Mouse (Mus musculus): Measurements from ENCODE around the gene Iars2. TPM values are rescaled to one million over a fixed set of nuclear protein-coding genes. Genes with fewer than 3 reads are reported as not detected.

Iars2 gene
- total RNA-seq, 1 experiment = 47.9 TPM

- in situ Hi-C loops (cut with MboI; ENCODE audit: low sequenced_read_pairs in 2 of 2, unreplicated experiment in 2 of 2) = no loop called here
These were observed 49.9 kb downstream of the Iars2 start for GRCm38 (mm10) chr1:185279288-185279687.

GRCm38 (mm10) chr1:185277022-185277421, 52.2 kb downstream of the Iars2 start:
- in situ Hi-C loops (cut with MboI; ENCODE audit: low sequenced_read_pairs in 2 of 2, unreplicated experiment in 2 of 2) = no loop called here
- Histone ChIP-seq H3K9me3 (ENCODE audit: control insufficient read depth, insufficient read depth, low read depth, low read length) (no peaks in the 10 kb centered on the region), H3K9ac (ENCODE audit: insufficient read depth, low read depth, low read length, poor library complexity, severe bottlenecking) (no peak overlapping the region), H3K4me1 (ENCODE audit: control insufficient read depth in 2 of 2, insufficient read depth in 2 of 2, low read length in 2 of 2, poor library complexity in 1 of 2) (no peaks in the 10 kb centered on the region), H3K36me3 (ENCODE audit: control insufficient read depth, insufficient read depth, low read length, poor library complexity, severe bottlenecking) (peaks cover 27% of the 10 kb centered on the region), H3K27ac (ENCODE audit: insufficient read depth, low read depth, low read length, poor library complexity, severe bottlenecking) (no peak overlapping the region), H3K4me3 (ENCODE audit: insufficient read depth in 1 of 2, low read depth in 1 of 2, low read length in 2 of 2, poor library complexity in 1 of 2, severe bottlenecking in 1 of 2) (no peak overlapping the region)
- DNase-seq (ENCODE audit: low read depth, low spot score) = no peak
- TF ChIP-seq CHD2 (IDR thresholded peaks at IDR 0.05; ENCODE audit: low read depth, low read length) = no peak

More at GRCm38 (mm10) chr1:185279288-185279687, 49.9 kb downstream of the Iars2 start:
- TF ChIP-seq MAFK (IDR thresholded peaks at IDR 0.05; ENCODE audit: insufficient read depth, low read depth, low read length) (no peak), HCFC1 (IDR thresholded peaks at IDR 0.05; ENCODE audit: borderline replicate concordance, insufficient read depth, low read length) (no peak), ZNF384 (IDR thresholded peaks at IDR 0.05; ENCODE audit: low read depth, low read length) (no peak), CHD2 (IDR thresholded peaks at IDR 0.05; ENCODE audit: low read depth, low read length) (no peak)
- Histone ChIP-seq H3K4me1 (ENCODE audit: control insufficient read depth in 2 of 2, insufficient read depth in 2 of 2, low read length in 2 of 2, poor library complexity in 1 of 2) (no peaks in the 10 kb centered on the region), H3K36me3 (ENCODE audit: control insufficient read depth, insufficient read depth, low read length, poor library complexity, severe bottlenecking) (peaks cover 41% of the 10 kb centered on the region), H3K27ac (ENCODE audit: insufficient read depth, low read depth, low read length, poor library complexity, severe bottlenecking) (no peak overlapping the region), H3K9me3 (ENCODE audit: control insufficient read depth, insufficient read depth, low read depth, low read length) (no peaks in the 10 kb centered on the region), H3K4me3 (ENCODE audit: insufficient read depth in 1 of 2, low read depth in 1 of 2, low read length in 2 of 2, poor library complexity in 1 of 2, severe bottlenecking in 1 of 2) (no peak overlapping the region), H3K9ac (ENCODE audit: insufficient read depth, low read depth, low read length, poor library complexity, severe bottlenecking) (no peak overlapping the region)
- DNase-seq (ENCODE audit: low read depth, low spot score) = no peak

GRCm38 (mm10) chr1:185275976-185276375, 53.2 kb downstream of the Iars2 start:
- peaks cover 27% of the 10 kb centered on the region for H3K36me3 ChIP-seq (ENCODE audit: control insufficient read depth, insufficient read depth, low read length, poor library complexity, severe bottlenecking)
- no peak overlapping the region for H3K4me3 ChIP-seq (ENCODE audit: insufficient read depth in 1 of 2, low read depth in 1 of 2, low read length in 2 of 2, poor library complexity in 1 of 2, severe bottlenecking in 1 of 2)
- H3K4me1 ChIP-seq (ENCODE audit: control insufficient read depth in 2 of 2, insufficient read depth in 2 of 2, low read length in 2 of 2, poor library complexity in 1 of 2) = no peaks in the 10 kb centered on the region
- no peaks in the 10 kb centered on the region for H3K9me3 ChIP-seq (ENCODE audit: control insufficient read depth, insufficient read depth, low read depth, low read length)
- in situ Hi-C loops (cut with MboI; ENCODE audit: low sequenced_read_pairs in 2 of 2, unreplicated experiment in 2 of 2) = no loop called here
- TF ChIP-seq ZNF384 (IDR thresholded peaks at IDR 0.05; ENCODE audit: low read depth, low read length) = no peak
- TF ChIP-seq MAFK (IDR thresholded peaks at IDR 0.05; ENCODE audit: insufficient read depth, low read depth, low read length) = no peak
- TF ChIP-seq ZC3H11A (IDR thresholded peaks at IDR 0.05; ENCODE audit: borderline replicate concordance, low read depth, low read length) = no peak
- TF ChIP-seq HCFC1 (IDR thresholded peaks at IDR 0.05; ENCODE audit: borderline replicate concordance, insufficient read depth, low read length) = no peak
- H3K9ac ChIP-seq (ENCODE audit: insufficient read depth, low read depth, low read length, poor library complexity, severe bottlenecking) = no peak overlapping the region
- no peak overlapping the region for H3K27ac ChIP-seq (ENCODE audit: insufficient read depth, low read depth, low read length, poor library complexity, severe bottlenecking)
- no peak for DNase-seq (ENCODE audit: low read depth, low spot score)

GRCm38 (mm10) chr1:185274819-185275545, 54.2 kb downstream of the Iars2 start:
- H3K36me3 ChIP-seq (ENCODE audit: control insufficient read depth, insufficient read depth, low read length, poor library complexity, severe bottlenecking) = peaks cover 23% of the 10 kb centered on the region

GRCm38 (mm10) chr1:185271373-185271772, 57.8 kb downstream of the Iars2 start:
- Histone ChIP-seq H3K9me3 (ENCODE audit: control insufficient read depth, insufficient read depth, low read depth, low read length) (no peaks in the 10 kb centered on the region), H3K4me1 (ENCODE audit: control insufficient read depth in 2 of 2, insufficient read depth in 2 of 2, low read length in 2 of 2, poor library complexity in 1 of 2) (no peaks in the 10 kb centered on the region), H3K4me3 (ENCODE audit: insufficient read depth in 1 of 2, low read depth in 1 of 2, low read length in 2 of 2, poor library complexity in 1 of 2, severe bottlenecking in 1 of 2) (no peak overlapping the region), H3K9ac (ENCODE audit: insufficient read depth, low read depth, low read length, poor library complexity, severe bottlenecking) (no peak overlapping the region), H3K27ac (ENCODE audit: insufficient read depth, low read depth, low read length, poor library complexity, severe bottlenecking) (no peak overlapping the region), H3K36me3 (ENCODE audit: control insufficient read depth, insufficient read depth, low read length, poor library complexity, severe bottlenecking) (peaks cover 16% of the 10 kb centered on the region)
- DNase-seq (ENCODE audit: low read depth, low spot score) = no peak
- TF ChIP-seq HCFC1 (IDR thresholded peaks at IDR 0.05; ENCODE audit: borderline replicate concordance, insufficient read depth, low read length) = no peak
- no peak for TF ChIP-seq CHD2 (IDR thresholded peaks at IDR 0.05; ENCODE audit: low read depth, low read length)
- TF ChIP-seq ZNF384 (IDR thresholded peaks at IDR 0.05; ENCODE audit: low read depth, low read length) = no peak
- no peak for TF ChIP-seq ZC3H11A (IDR thresholded peaks at IDR 0.05; ENCODE audit: borderline replicate concordance, low read depth, low read length)
- no peak for TF ChIP-seq MAFK (IDR thresholded peaks at IDR 0.05; ENCODE audit: insufficient read depth, low read depth, low read length)
- in situ Hi-C loops (cut with MboI; ENCODE audit: low sequenced_read_pairs in 2 of 2, unreplicated experiment in 2 of 2) = no loop called here

More at GRCm38 (mm10) chr1:185274819-185275545, 54.2 kb downstream of the Iars2 start:
- no peak for TF ChIP-seq CHD2 (IDR thresholded peaks at IDR 0.05; ENCODE audit: low read depth, low read length)
- TF ChIP-seq ZC3H11A (IDR thresholded peaks at IDR 0.05; ENCODE audit: borderline replicate concordance, low read depth, low read length) = no peak
- no peak for TF ChIP-seq HCFC1 (IDR thresholded peaks at IDR 0.05; ENCODE audit: borderline replicate concordance, insufficient read depth, low read length)
- no peak for TF ChIP-seq ZNF384 (IDR thresholded peaks at IDR 0.05; ENCODE audit: low read depth, low read length)
- TF ChIP-seq MAFK (IDR thresholded peaks at IDR 0.05; ENCODE audit: insufficient read depth, low read depth, low read length) = no peak
- in situ Hi-C loops (cut with MboI; ENCODE audit: low sequenced_read_pairs in 2 of 2, unreplicated experiment in 2 of 2) = no loop called here
- no peak overlapping the region for H3K4me3 ChIP-seq (ENCODE audit: insufficient read depth in 1 of 2, low read depth in 1 of 2, low read length in 2 of 2, poor library complexity in 1 of 2, severe bottlenecking in 1 of 2)
- no peak for DNase-seq (ENCODE audit: low read depth, low spot score)
- H3K9me3 ChIP-seq (ENCODE audit: control insufficient read depth, insufficient read depth, low read depth, low read length) = no peaks in the 10 kb centered on the region
- no peak overlapping the region for H3K27ac ChIP-seq (ENCODE audit: insufficient read depth, low read depth, low read length, poor library complexity, severe bottlenecking)
- no peaks in the 10 kb centered on the region for H3K4me1 ChIP-seq (ENCODE audit: control insufficient read depth in 2 of 2, insufficient read depth in 2 of 2, low read length in 2 of 2, poor library complexity in 1 of 2)
- no peak overlapping the region for H3K9ac ChIP-seq (ENCODE audit: insufficient read depth, low read depth, low read length, poor library complexity, severe bottlenecking)

All from ES-E14 (cell line).